Mouse (Mus musculus) MEL-GATA-1-ER (cell line): Measurements from ENCODE around the gene Tcaf1.

Experiments used
- DNase-seq: peaks from one replicate; pipeline ENCODE4 v3.0.0-alpha.2; 2012; ENCODE audit warnings: low read depth; ENCODE audit errors: extremely low read depth

Tcaf1 gene

DNA sequence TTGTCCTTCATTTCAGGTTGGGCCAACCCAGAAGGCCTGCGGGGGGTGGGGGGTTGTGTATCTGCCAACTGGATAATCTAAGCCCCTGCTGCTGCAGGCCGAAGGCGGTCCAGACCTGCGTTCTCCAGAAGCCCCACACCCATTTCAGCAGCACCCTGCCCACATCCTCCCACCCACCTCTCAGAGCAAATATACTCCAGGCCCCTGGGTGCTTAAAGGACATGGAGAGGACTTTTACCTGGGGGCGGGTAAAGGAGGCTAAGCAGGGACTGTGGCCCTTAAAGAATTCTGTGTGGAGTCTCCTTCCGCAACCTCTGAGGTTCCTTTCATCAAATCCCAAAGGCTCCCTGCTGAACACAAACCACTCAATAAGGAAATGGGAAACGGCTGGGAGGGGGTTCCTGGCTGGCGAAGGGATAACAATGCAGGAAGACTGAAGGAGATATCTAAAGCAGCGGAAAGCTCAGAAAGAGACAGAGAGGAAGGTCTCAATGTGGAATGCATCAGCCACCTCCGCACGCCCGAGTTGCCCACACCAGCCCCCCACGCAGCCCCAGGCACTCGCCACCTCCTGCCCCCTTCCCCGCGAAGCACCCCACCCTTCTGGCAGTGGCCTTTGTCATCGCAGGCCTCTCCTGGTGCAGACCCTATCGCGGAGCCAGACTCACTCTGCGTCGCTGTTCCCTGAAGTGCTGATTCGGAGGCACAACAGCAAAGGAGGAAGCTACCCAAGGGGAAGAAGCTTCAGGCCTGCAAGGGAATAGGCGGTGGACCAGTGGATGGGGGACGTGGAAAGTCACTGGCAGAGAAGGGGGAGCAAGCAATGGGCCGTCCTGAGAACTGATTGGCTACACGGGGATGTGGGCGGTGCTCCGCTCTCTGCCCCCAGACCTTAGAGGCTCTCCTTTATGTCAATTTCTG lies at the start of gene Tcaf1:
Tcaf1 (minus strand) TSS at position 798 of the 921 bp plus-strand sequence.
- DNase-seq = no peak

DNA sequence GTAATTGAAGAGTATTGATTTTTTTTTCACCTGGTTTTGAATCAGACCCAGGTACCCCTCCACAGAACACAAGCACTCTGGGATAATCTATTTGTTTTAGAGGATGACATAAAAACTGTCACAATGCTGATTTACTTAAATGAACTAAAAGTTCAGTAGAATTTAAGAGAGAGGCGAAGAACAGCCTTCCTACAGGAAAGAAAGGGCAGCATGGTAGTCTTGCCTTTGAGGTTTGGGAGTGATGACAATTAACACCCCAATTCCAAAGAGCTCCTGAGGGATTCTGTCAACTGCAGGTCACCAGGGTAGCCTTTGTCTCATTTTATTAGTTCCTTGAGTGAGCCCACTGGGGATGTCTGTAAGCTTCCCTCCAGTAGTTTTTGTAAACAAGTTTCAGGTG lies 46.2 kb upstream of the Tcaf1 start, which contains the start of gene Olfr38:
Olfr38 (plus strand) TSS at position 301 of the 400 bp plus-strand sequence.
- no peak for DNase-seq

GRCm38 (mm10) chr6:42747846-42748245 lies 38.0 kb upstream of the Tcaf1 start:
- no peak for DNase-seq

DNA sequence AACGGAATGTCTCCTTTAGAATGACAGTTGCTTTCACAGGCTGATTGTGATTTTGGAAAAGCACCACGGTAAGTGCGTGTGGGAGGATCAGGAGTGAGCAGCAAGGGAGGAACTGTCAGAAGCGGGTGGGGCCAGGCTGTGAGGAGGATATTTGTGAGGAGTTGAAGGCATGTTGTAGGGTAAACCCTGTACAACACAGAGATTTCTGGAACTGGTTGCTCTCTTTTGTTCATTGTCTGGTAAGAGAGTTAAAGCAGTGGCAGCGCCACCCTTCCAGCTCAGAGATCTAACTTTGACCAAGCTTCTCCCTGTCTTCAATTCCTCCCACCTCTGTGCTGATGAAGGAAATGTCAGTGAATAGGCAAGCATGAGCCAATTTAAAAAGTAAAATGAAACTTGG lies 32.4 kb upstream of the Tcaf1 start:
- no peak for DNase-seq

GRCm38 (mm10) chr6:42739071-42739470 lies 29.2 kb upstream of the Tcaf1 start, which contains the start of gene Olfr453:
Gene Olfr453 (plus strand): TSS chr6:42739371.
- no peak for DNase-seq

DNA sequence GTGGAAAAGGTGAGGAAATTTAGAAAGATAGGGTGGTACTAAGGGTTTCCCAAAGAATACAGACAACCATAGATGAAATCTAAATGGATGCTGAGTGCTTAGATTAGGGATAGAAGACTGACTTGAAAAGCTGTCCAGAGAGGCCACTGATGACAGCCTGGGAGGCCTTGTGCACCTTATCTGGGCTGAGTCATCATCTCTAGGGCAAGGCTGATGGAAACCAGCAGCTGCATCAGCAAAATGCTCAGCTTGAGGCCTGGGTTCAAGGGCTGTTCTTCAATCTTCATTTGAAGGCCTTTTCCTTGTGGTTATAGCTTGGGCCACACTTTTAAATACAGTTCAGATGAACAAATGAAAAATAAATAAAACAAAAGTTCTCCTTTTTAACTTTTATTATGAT lies 8.1 kb upstream of the Tcaf1 start:
- DNase-seq = no peak

DNA sequence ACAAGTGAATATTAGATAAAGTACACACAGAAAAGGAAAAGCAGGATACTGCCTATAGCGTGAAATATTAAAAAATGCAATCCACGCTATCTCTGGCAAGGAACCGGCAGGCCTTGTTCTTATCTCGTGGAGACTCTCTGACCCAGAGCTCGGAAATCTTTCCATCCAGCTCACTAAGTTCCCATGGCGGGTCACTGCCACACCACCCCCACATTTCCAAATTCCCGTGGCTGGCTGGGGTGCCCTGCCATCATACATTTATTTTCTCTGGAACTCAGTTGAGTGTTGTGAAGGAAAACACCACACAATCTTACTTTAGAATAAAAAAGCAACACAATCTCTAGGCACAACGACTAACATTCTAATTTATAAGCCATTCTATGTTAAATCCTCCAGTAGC lies 4.8 kb upstream of the Tcaf1 start:
- no peak for DNase-seq

DNA sequence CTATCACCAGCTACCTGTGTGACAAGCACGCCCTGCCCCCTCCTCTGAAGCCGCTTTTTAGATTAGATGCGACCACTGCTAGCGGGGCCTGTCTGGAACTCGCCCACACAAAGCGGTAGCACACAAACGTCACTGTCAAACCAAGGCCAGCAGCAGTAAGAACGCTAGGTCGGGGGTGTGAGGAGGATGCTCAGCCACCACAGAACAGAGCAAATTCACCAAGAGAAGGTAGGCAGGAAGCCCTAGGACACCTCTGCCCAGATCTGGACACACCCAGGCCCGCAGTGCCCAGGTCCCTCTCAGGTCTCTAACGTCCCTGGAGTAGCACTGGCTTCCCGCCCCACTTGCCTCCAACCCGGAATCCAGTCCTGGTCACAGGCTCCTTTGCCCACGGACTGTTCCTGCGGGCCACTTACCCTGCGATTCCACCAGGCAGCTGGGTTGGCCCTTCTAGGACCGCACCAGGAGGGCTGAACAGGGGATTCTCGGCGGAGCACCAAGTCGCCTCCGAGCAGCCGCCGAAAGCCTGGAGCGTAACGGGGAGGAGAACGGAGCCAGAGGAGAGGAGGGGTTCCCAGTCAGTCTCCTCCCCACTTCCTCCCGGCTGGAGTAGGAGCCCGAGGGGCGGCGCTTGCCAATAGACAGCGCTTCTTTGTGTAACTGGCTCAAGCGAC lies 17.2 kb downstream of the Tcaf1 start:
- DNase-seq = no peak

DNA sequence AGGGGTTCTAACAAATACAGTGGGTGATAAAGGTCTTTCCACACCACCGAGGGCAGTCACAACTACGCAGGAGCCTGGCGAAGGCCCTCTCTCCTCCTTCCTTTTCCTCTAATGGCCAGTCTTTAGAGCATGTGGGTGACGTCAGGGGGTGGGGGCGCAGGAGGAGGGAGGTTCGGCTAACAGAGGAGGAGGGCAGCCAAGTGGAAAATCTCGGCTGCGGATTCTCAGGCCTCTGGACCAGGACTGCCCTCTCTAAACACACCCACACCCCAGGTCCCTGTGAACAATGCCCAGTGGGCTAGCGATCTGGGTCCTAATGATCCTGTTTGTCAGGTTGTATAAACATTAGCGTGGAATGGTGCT lies 17.8 kb downstream of the Tcaf1 start:
- DNase-seq = no peak

GRCm38 (mm10) chr6:42689761-42690160 lies 20.1 kb downstream of the Tcaf1 start:
- no peak for DNase-seq

DNA sequence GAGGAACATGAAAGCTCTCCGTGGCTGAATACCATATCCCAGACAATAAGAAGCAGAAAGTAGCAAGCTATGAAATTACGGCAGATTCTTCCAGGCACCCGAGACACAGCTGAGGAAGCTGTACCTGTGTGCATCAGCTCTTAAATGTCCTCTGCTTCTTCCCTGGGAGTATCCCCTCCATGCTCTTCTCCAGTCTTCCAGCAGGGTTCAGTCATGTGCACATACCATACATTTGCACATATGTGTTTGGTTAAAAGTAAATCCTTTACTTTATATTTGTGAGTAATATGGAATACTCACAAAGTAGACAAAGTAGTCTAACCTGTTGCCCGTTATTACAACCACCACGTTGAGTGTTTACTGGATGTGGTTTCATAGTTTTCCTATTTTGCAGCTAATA lies 22.0 kb downstream of the Tcaf1 start:
- DNase-seq = no peak

GRCm38 (mm10) chr6:42680077-42680476 lies 29.8 kb downstream of the Tcaf1 start:
- DNase-seq = no peak

DNA sequence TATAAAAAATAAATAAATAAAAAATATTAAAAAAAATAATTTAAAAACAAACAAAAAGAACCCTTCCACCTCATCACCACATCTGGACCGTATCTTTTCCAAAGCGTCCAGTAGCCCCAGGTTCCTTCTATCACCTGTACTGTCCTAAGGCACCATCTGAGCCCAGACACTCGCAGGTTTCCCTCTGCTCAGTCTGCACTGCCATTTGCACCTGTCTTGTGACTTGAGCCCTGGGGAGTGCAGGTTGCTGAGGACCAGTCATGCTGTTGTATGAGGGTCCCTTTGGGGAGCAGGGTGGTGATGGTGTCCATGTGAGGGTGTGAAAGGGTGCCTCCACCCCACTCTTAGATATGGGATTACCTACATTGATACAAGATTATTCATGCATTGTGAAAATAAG lies 33.9 kb downstream of the Tcaf1 start:
- no peak for DNase-seq

GRCm38 (mm10) chr6:42671767-42672166 lies 38.1 kb downstream of the Tcaf1 start:
- DNase-seq = no peak

GRCm38 (mm10) chr6:42667722-42668121 lies 42.2 kb downstream of the Tcaf1 start:
- no peak for DNase-seq

GRCm38 (mm10) chr6:42661739-42662138 lies 48.1 kb downstream of the Tcaf1 start:
- DNase-seq = no peak

DNA sequence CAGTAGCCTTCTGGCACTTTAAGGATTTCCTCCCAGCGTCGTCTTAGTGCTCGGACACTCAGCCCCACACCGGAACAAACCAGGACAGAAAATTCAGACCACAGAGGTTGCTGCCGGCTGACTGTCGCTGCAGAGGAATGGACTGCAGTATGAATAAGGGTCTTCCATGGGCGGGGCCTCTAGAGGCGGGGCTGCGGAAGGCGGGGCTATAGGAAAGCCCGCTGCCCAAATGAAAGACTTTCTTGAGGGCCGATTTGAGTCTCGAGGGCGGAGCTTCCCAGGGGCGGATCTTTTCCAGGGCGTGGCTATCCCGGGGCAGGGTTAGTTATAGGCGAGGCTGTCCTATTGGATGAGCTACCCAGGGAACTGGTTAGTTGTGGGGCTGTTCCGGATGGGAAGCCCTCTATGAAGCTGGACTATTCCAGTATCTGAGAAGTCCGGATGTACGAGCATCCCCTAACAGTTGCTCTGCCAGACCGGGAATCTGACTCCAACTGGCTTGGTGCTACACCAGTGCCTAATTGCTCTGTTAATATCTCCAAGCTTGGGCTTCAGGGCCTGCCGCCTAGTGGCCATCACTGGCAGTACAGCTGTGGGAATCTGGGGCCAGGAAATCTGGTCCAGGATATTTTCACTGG lies 64.9 kb downstream of the Tcaf1 start, which contains the start of gene Tcaf2:
Tcaf2 (minus strand) TSS at position 343 of the 638 bp plus-strand sequence.
- no peak for DNase-seq

GRCm38 (mm10) chr6:42634393-42634792 lies 75.5 kb downstream of the Tcaf1 start:
- no peak for DNase-seq

GRCm38 (mm10) chr6:42631395-42631794 lies 78.5 kb downstream of the Tcaf1 start:
- no peak for DNase-seq
